Mouse (Mus musculus) liver, embryonic 12.5 days (tissue): ENCODE measurements around the gene Unc5c. TPM values are rescaled to one million over a fixed set of nuclear protein-coding genes. Genes with fewer than 3 reads are reported as not detected.

Experiments
- ATAC-seq: fragments of 200-750 bp; cut with Nextera tagmentation; 2 replicates; pipeline ENCODE4 v1.8.0; 2017; ENCODE audit warnings: moderate number of reproducible peaks, mild to moderate bottlenecking, moderate library complexity
- H3K27ac ChIP-seq: fragments of 300-500 bp; sonication (generic); 2 replicates; pipeline ENCODE4 v1.5.1; 2016; ENCODE audit warnings: mild to moderate bottlenecking
- H3K27me3 ChIP-seq: fragments of 300-500 bp; sonication (generic); replicated peaks from 2 replicates; pipeline ENCODE4 v1.6.1; 2016; ENCODE audit warnings: mild to moderate bottlenecking, moderate library complexity
- H3K36me3 ChIP-seq: fragments of 300-500 bp; sonication (generic); 2 replicates; pipeline ENCODE4 v1.6.1; 2016; ENCODE audit warnings: mild to moderate bottlenecking, moderate library complexity
- H3K4me1 ChIP-seq: fragments of 300-500 bp; sonication (generic); 2 replicates; pipeline ENCODE4 v1.6.1; 2016
- H3K4me2 ChIP-seq: fragments of 300-500 bp; sonication (generic); 2 replicates; pipeline ENCODE4 v1.6.1; 2016; ENCODE audit warnings: mild to moderate bottlenecking, moderate library complexity
- H3K4me3 ChIP-seq: fragments of 300-500 bp; sonication (generic); 2 replicates; pipeline ENCODE4 v1.5.1; 2016; ENCODE audit warnings: mild to moderate bottlenecking, moderate library complexity
- H3K9ac ChIP-seq: fragments of 300-500 bp; sonication (generic); 2 replicates; pipeline ENCODE4 v1.6.1; 2016; ENCODE audit warnings: mild to moderate bottlenecking, moderate library complexity
- H3K9me3 ChIP-seq: fragments of 300-500 bp; sonication (generic); replicated peaks from 2 replicates; pipeline ENCODE4 v1.6.1; 2016; ENCODE audit warnings: mild to moderate bottlenecking, moderate library complexity
- WGBS: fragments of 180-500 bp; shearing (Covaris S2); methylation state at CpG from one replicate; pipeline ENCODE4 v1.1.7; 2016; ENCODE audit not compliant: insufficient replicate concordance; 5-methylcytosine and 5-hydroxymethylcytosine counted together
- polyA plus RNA-seq: library from polyadenylated mRNA; unstranded; fragments of >200 nt; fragmentation: Nextera tagmentation; extraction: Ambion mirVana; gene quantifications from 2 replicates; pipeline ENCODE4 v1.2.1, GENCODE M21; 2016

Unc5c gene
- polyA plus RNA-seq, 1 experiment from 2014 or later = 1.1 TPM

- Histone ChIP-seq H3K9ac (no peak overlapping the region), H3K27me3 (no peaks in the 10 kb centered on the region), H3K4me2 (no peak overlapping the region), H3K9me3 (no peaks in the 10 kb centered on the region), H3K4me3 (no peak overlapping the region), H3K36me3 (no peaks in the 10 kb centered on the region), H3K27ac (no peak overlapping the region), H3K4me1 (no peaks in the 10 kb centered on the region)
- WGBS = 77% methylated on average over 1 of the region's 1 CpGs
- ATAC-seq = no peak
These were observed 156.5 kb downstream of the Unc5c start for GRCm38 (mm10) chr3:141621496-141621895.

DNA sequence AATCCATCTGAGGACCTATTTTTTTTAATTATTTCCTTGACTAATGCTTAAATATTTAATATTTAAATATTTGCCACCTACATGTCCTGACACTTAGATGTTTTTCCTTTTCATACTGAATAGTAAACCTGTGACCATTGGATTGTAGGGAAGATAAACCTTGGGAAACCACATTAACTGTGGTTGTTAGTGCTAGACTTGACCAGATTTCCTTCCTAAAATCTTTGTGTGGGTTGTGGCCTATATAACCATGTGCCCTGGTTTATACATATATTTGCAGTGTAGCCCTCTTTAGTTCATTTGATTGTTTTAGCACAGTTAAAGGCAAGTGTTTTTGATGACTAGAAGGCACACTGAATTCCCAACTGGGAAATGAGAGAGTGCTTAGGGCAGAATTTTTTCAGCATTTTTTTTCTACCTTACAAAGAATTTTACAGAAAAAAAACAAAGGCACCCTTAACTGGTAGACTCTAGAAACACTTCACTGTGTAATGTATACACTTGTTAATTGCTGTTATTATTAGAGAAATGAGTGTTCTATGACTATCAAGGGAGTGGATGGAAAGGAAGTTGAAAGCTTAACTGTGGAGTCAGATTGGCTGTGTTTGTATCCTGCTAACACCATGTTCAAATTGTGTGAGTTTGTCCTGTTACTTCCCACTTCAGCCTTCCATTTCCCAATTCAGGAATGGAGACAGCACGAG is 162.1 kb downstream of the Unc5c start:
- Histone ChIP-seq H3K4me1 (no peaks in the 10 kb centered on the region), H3K4me2 (no peak overlapping the region), H3K27me3 (no peaks in the 10 kb centered on the region), H3K36me3 (no peaks in the 10 kb centered on the region), H3K9me3 (no peaks in the 10 kb centered on the region), H3K9ac (no peak overlapping the region), H3K4me3 (no peak overlapping the region), H3K27ac (no peak overlapping the region)
- ATAC-seq = no peak
- 61% methylated on average over 1 of the region's 1 CpGs for WGBS

DNA sequence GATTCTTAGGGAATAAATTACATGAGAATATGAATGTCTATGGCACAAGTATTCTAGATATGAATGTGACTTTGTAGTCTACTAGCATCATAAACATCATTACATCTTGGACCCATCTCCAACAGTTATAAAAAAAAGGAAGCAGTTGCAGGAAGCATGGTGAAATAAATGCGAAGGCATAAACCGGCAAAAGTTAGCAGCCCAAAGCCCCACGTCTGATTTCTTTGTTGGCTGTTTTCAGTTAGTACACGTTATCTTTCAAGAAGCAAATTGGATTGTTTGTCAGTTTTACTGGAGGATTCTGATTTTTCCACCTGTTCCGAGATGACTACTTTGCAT is 162.6 kb downstream of the Unc5c start:
- Histone ChIP-seq H3K27me3 (no peaks in the 10 kb centered on the region), H3K27ac (no peak overlapping the region), H3K9me3 (no peaks in the 10 kb centered on the region), H3K4me2 (no peak overlapping the region), H3K4me1 (no peaks in the 10 kb centered on the region), H3K9ac (no peak overlapping the region), H3K4me3 (no peak overlapping the region), H3K36me3 (no peaks in the 10 kb centered on the region)
- 66% methylated on average over 5 of the region's 5 CpGs for WGBS
- ATAC-seq = no peak

- no peaks in the 10 kb centered on the region for H3K27me3 ChIP-seq
- H3K4me3 ChIP-seq = no peak overlapping the region
- 40% methylated on average over 1 of the region's 1 CpGs for WGBS
- ATAC-seq = no peak
- H3K9me3 ChIP-seq = no peaks in the 10 kb centered on the region
- H3K9ac ChIP-seq = no peak overlapping the region
- no peaks in the 10 kb centered on the region for H3K36me3 ChIP-seq
- no peaks in the 10 kb centered on the region for H3K4me1 ChIP-seq
- H3K4me2 ChIP-seq = no peak overlapping the region
- H3K27ac ChIP-seq = no peak overlapping the region
These were observed 164.4 kb downstream of the Unc5c start for GRCm38 (mm10) chr3:141629431-141629830.

DNA sequence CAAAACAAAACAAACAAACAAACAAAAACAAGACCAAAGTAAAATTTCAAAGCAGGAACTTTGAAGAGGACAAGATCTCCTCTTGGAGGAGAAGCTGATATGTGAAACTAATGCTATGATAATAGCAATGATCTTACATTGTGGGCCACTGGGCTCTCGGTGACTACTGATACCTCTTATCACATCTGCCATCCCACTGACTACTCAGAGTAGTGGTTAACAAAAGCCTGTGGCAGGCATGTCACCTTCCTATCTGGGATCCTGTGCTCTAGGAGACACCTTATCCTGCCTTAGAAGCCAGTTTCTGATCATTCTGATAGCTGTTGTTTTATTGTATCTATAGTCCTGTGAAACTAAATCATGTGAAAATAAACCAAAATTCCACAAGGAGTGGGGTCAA is 172.9 kb downstream of the Unc5c start:
- no peak overlapping the region for H3K27ac ChIP-seq
- no peak overlapping the region for H3K4me2 ChIP-seq

DNA sequence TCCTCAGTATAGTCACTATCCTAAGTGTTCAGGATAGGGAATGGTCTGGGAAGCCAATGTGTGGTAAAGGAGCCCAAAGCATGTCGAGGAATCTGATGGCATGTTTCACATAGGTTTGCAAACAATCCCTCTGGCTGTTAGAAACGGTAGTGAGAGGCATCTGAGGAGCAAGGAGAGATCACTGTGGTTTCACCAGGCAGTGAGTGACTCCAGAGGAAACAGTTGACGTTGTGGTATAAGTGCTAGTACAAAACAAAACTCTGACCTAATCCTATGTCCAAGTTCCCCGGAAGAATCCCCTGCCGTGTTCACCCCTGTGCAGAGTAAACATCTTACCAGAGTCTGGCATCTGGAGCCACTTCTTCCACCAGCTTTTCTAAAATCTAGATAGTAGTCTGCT is 179.2 kb downstream of the Unc5c start:
- Histone ChIP-seq H3K9ac (no peak overlapping the region), H3K27ac (no peak overlapping the region), H3K27me3 (no peaks in the 10 kb centered on the region), H3K4me1 (no peaks in the 10 kb centered on the region), H3K36me3 (no peaks in the 10 kb centered on the region), H3K4me3 (no peak overlapping the region), H3K9me3 (no peaks in the 10 kb centered on the region), H3K4me2 (no peak overlapping the region)
- ATAC-seq = no peak
- 42% methylated on average over 5 of the region's 5 CpGs for WGBS

More for the DNA sequence above, 172.9 kb downstream of the Unc5c start:
- no peaks in the 10 kb centered on the region for H3K36me3 ChIP-seq
- H3K9me3 ChIP-seq = no peaks in the 10 kb centered on the region
- 6% methylated on average over 1 of the region's 1 CpGs for WGBS
- ATAC-seq = no peak
- H3K4me1 ChIP-seq = no peaks in the 10 kb centered on the region
- H3K4me3 ChIP-seq = no peak overlapping the region
- H3K9ac ChIP-seq = no peak overlapping the region
- no peaks in the 10 kb centered on the region for H3K27me3 ChIP-seq

DNA sequence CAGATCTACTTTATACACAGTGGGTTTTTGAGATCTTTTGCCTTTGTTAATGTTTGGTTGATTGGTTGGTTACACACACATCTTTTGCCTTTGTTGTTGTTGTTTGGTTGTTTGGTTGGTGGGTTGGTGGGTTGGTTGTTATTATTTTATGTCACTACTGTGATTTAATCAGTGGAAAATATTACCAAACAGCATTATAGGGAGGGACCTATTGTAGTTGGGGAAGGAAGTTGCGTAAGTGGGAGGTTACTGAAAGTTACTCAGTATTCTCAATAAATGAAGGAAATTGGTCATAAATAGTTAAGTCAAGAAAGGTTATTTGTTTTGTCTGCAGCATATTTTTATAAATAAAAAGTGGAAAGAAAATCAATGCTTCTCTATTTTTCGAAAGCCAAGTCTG is 181.6 kb downstream of the Unc5c start:
- no peak for ATAC-seq
- 67% methylated on average over 2 of the region's 2 CpGs for WGBS
- H3K9me3 ChIP-seq = no peaks in the 10 kb centered on the region
- H3K36me3 ChIP-seq = no peaks in the 10 kb centered on the region
- no peaks in the 10 kb centered on the region for H3K4me1 ChIP-seq
- H3K27ac ChIP-seq = no peak overlapping the region
- no peak overlapping the region for H3K4me3 ChIP-seq
- no peak overlapping the region for H3K4me2 ChIP-seq
- H3K27me3 ChIP-seq = no peaks in the 10 kb centered on the region
- H3K9ac ChIP-seq = no peak overlapping the region

- ATAC-seq = no peak
- Histone ChIP-seq H3K27ac (no peak overlapping the region), H3K4me2 (no peak overlapping the region), H3K4me3 (no peak overlapping the region), H3K9me3 (no peaks in the 10 kb centered on the region), H3K27me3 (no peaks in the 10 kb centered on the region), H3K36me3 (no peaks in the 10 kb centered on the region), H3K9ac (no peak overlapping the region), H3K4me1 (no peaks in the 10 kb centered on the region)
- WGBS = 60% methylated on average over 3 of the region's 3 CpGs
These were observed 185.6 kb downstream of the Unc5c start for GRCm38 (mm10) chr3:141650658-141651057.

DNA sequence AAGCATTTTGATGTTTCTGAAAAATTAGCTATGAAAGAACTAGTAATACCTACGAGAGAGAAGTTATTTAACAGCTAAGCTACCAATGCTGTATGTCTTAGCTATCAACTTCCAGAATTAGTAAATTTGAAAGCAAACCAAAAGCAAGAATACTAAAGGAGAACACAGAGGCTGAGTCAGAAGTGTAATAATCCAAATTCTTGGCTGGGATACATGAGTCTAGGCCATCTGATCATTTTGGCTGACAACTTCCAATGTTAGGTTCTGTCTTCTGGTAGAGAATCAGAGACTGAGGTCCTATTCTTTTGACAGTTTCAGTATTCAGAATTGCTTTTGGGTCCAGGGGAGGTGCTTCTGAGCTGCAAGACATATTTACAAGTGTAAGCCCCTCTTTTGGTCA is 188.9 kb downstream of the Unc5c start:
- WGBS = 61% methylated on average over 1 of the region's 1 CpGs

GRCm38 (mm10) chr3:141659041-141659789 is 194.2 kb downstream of the Unc5c start:
- ATAC-seq = no peak
- WGBS = 52% methylated on average over 3 of the region's 3 CpGs

More for the DNA sequence above, 188.9 kb downstream of the Unc5c start:
- Histone ChIP-seq H3K4me3 (no peak overlapping the region), H3K27ac (no peak overlapping the region), H3K9me3 (no peaks in the 10 kb centered on the region), H3K36me3 (no peaks in the 10 kb centered on the region), H3K27me3 (no peaks in the 10 kb centered on the region), H3K9ac (no peak overlapping the region), H3K4me1 (no peaks in the 10 kb centered on the region), H3K4me2 (no peak overlapping the region)
- no peak for ATAC-seq

DNA sequence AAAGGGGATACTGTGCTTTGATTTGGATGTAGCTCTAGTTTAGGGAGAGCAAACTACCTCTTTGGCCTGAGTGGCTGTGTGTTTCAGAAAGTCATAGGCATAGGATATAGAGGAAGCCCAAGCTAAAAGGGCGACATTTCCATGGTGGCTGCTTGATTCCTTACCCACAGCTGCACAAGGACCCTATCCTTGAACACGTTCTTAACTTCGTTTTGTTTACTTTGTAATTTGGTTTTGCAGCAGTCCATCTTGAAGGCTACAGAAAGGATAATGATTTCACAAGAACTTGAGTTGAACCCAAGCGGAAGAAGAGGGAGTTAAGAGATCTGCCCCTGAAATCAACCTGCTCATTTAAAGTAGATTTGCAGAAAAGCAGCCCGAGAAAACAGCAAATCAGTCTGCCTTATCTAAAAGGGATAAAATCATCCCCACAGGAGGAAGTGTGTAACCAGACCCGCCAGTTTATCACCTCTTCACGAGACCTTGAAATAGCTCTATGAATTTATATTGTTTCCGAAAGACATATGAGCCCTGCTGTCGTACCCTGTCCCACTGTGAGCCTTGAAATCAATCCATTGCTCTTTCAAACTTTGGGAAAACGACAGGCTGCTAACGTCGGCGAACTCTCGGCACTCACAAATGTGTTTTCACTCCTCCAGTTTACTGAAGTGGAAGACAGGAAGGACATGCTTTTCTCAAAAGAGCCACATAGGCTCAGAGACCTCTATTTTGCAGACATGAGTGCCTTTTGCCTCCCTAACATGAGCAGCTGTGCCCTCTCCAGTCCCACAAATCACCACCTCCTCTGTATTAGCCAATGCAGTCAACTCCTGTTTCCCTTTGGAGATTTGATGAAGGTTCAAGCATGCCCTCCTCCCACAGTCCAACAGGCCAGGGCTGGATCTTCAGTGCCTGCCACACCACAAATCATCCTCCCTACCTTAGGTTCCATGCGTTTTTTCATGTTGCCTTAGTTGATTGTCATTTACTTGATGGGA is 195.3 kb downstream of the Unc5c start:
- Histone ChIP-seq H3K27ac (no peak overlapping the region), H3K27me3 (no peaks in the 10 kb centered on the region), H3K36me3 (no peaks in the 10 kb centered on the region), H3K4me2 (no peak overlapping the region), H3K9me3 (no peaks in the 10 kb centered on the region), H3K4me1 (no peaks in the 10 kb centered on the region), H3K9ac (no peak overlapping the region), H3K4me3 (no peak overlapping the region)
- no peak for ATAC-seq
- 54% methylated on average over 15 of the region's 15 CpGs for WGBS

More at GRCm38 (mm10) chr3:141659041-141659789, 194.2 kb downstream of the Unc5c start:
- H3K36me3 ChIP-seq = no peaks in the 10 kb centered on the region
- no peak overlapping the region for H3K9ac ChIP-seq
- H3K9me3 ChIP-seq = no peaks in the 10 kb centered on the region
- H3K27ac ChIP-seq = no peak overlapping the region
- H3K4me1 ChIP-seq = no peaks in the 10 kb centered on the region
- H3K4me3 ChIP-seq = no peak overlapping the region
- no peaks in the 10 kb centered on the region for H3K27me3 ChIP-seq
- no peak overlapping the region for H3K4me2 ChIP-seq

DNA sequence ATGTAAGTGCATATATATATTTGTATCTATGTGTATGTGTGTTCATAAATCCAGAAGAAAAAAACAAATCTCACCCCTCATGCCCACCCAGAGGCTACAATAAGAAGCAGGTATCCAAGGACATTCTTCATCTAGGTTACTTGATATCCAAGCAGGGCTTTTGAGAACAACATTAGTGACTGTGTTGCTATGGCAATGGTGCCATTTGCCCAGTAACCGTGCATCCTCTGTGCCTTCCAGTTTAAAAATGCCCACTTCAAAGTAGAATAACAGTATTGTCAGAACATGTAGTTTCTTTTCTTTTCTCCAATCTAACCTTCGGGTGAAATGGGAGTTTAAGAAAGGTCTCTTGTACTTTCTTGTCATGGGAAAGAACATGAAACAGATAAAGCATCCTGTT is 224.1 kb downstream of the Unc5c start:
- no peaks in the 10 kb centered on the region for H3K9me3 ChIP-seq
- 55% methylated on average over 2 of the region's 2 CpGs for WGBS
- H3K27me3 ChIP-seq = no peaks in the 10 kb centered on the region
- H3K4me2 ChIP-seq = no peak overlapping the region
- H3K4me1 ChIP-seq = no peaks in the 10 kb centered on the region
- no peak overlapping the region for H3K27ac ChIP-seq
- H3K4me3 ChIP-seq = no peak overlapping the region
- no peak overlapping the region for H3K9ac ChIP-seq
- H3K36me3 ChIP-seq = no peaks in the 10 kb centered on the region
- ATAC-seq = no peak
